Mouse (Mus musculus) layer of hippocampus, postnatal 25 days (tissue): ENCODE measurements around the gene Endod1. TPM values are rescaled to one million over a fixed set of nuclear protein-coding genes. Genes with fewer than 3 reads are reported as not detected.

Experiments
- DNase-seq, 2 experiments: peaks; one replicate each; pipeline ENCODE4 v3.0.0; 2022; ENCODE audit warnings: mixed read lengths in 2 of 2, low spot score in 1 of 2; ENCODE audit errors: extremely low spot score in 1 of 2
- total RNA-seq, 2 experiments: library from RNA; stranded (reverse); gene quantifications; 2 replicates each; pipeline ENCODE4 v1.2.3; 2021

Gene Endod1
- total RNA-seq: 10 to 100 TPM; 62.7 to 74.4 TPM

- DNase-seq: peak in 1 of 2 experiments; percentile 29
Observed at GRCm38 (mm10) chr9:14381353-14382055, at the start of gene Endod1. TSS of gene Endod1 (minus strand) at chr9:14381507.

DNA sequence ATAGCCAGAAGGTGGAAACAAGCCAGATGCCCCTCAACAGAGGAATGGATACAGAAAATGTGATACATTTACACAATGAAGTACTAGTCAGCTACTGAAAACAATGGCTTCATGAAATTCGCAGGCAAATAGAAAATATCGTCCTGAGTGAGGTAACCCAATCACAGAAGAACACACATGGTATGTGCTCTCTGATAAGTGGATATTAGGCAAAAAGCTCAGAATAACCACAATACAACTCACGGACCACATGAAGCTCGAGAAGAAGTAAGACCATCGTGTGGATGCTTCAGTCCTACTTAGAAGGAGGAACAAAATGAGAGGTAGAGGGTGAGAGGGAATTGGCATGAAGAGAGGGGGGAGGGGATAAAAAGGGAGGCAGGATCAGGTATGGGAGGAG, 27.8 kb upstream of the Endod1 start:
- DNase-seq: no peak

DNA sequence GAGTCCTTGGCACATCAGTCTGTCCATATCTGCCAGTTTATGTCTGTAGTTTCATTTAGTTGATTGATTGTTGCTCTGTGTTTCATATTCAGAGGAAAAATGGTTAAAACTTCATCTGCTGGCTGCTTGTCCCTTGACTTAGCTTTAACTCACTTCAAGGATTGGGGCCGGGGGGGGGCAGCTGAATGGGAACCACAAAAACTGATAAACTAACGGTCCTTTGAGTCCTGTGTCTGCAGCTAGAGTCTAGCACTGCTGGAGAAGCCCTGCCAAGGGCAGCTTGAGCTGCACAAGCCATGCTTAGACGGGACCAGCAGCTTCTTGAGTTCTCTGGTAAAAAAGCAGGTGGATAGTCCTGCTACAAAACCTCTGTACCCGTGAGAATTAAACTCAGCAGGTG, 26.7 kb upstream of the Endod1 start:
- DNase-seq: no peak

DNA sequence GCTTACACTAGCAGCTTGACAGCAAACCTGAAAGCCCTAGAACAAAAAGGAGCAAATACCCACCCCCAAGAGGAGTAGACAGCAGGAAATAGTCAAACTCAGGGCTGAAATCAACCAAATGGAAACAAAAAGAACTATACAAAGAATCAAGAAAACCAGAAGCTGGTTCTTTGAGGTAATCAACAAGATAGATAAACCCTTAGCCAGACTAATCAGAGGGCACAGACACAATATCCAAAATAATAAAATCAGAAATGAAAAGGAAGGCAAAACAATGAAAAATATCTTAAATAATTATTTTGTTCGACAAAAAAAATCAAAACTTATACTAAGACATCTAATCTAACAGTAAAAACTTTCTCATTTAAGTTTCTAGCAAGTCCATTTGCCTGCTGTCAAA, 24.7 kb upstream of the Endod1 start:
- DNase-seq: no peak

DNA sequence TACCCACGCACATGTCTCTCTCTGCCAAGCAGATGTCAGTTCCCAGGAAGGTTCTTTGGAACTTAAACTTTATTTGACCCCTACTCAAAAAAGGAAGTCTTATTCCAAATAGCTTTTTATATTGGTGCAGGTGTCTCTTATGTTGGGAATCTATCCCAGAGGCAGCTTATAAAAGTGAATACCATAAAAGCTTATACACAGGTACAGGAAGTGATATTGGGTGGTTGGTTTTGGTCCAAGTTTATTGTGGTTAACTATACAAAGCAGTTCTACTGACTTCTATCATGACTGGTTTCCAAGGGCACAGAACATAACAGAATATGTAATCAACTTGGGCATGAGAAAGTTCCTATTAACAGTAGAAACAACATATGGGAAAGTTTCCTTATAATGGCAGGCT, 20.8 kb upstream of the Endod1 start:
- no peak for DNase-seq

- DNase-seq: no peak
Observed at GRCm38 (mm10) chr9:14400392-14400791, 19.1 kb upstream of the Endod1 start.

- no peak for DNase-seq
Observed at GRCm38 (mm10) chr9:14398946-14399345, 17.6 kb upstream of the Endod1 start.

DNA sequence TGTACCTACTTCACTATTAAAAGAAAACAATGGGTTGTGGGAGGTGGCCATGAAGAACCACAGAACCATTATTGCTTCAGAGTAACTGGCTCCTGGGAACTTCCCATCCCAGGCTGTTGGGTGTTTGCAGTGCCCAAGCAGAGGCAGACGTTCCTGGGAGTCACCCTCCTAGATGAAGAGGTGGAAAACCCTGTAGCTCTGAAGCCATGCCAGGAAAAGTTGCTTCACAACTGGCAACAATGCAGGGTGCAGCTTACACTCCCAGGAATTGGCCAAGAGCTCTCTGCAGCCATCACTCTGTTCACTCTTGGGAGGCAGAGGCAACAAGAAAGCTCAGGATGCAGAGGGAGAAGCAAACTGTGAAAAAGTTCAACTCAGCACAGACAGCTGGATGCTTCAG, 16.8 kb upstream of the Endod1 start:
- DNase-seq: no peak

DNA sequence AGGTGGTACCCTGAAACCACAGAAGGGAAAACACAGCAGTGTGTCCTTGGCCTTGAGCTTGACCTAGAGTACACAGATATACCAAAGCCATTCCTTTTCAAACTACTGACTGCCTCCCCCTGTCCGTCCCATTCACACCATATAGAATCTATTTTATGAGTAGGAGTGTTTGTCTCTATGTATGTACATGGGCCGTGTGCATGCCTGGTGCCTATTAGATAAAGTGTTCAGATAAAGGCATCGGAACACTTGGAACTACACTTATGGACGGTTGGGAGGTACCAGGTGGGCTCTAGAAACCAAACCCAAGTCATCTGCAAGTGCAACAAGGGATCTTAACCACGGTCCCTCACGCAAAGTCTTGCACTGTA, 16.1 kb upstream of the Endod1 start:
- no peak for DNase-seq

GRCm38 (mm10) chr9:14396819-14397448, 15.6 kb upstream of the Endod1 start:
- no peak for DNase-seq

DNA sequence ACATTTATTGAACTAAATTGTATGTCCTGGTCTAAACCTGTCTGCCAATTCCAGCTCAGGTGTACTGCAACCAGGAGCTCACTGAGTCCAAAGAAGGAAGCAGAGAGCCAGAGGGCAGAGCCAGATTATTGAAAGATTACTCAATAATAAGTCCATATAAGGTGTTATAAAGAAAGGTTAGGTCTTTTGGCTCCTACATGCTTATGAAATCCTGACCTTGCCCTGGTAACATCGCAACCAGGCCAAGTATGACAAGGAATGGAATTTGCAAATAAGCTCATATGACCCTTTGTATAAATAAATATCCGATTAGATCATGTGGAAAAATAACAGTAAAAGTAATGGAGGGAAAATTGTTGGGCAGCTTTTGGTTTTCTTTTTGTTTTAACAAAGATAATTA, 14.8 kb upstream of the Endod1 start:
- no peak for DNase-seq

- no peak for DNase-seq
Observed at GRCm38 (mm10) chr9:14394956-14395561, 13.8 kb upstream of the Endod1 start.

- no peak for DNase-seq
Observed at GRCm38 (mm10) chr9:14391841-14392318, 10.6 kb upstream of the Endod1 start.

GRCm38 (mm10) chr9:14391286-14391685, 10.0 kb upstream of the Endod1 start:
- DNase-seq: no peak

DNA sequence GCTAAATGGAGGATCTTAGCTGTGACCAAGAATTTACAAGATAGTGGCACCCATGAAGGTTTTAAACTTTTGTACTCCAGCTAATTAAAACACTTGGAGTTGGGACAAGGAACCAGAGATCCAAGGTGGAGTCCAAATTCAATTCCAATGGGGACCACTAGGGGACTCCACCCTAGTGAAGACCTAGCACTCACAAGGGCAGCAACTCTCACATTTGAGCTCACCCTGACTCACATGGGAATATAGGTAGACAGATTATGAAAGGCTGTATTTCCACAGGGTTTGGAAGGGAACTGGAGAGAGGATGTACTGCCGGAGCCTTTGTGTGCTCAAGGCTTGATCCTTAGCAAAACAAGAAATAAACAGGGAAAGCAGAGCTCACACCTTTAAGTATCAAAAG, 9.0 kb upstream of the Endod1 start:
- no peak for DNase-seq

DNA sequence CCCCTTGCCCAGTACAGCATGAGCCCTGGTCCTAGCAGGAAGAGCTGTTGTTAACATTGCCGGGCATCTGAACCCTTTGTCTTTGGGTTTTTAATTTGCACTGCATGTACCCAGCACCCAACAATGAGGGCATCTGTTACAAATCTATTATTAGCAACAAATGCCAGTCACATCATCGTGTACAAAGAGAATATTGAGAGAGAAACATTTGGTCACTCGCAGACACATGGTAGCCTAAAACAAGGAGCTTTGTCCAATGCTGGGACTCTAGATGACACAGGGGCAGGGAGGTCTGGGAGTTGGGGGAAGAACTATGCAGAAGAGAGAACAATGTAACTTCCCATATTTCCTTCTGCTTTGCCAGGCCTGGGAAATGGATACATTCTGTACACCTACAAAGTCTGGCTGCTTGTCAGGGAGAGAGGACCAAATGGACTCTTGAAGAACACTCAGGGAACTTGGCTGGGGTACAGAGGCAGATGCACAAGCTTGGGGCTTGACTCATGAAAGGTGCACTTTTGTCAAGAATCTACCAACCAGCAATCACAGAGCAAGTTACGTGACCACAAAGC, 7.8 kb upstream of the Endod1 start:
- DNase-seq: no peak

GRCm38 (mm10) chr9:14388001-14388400, 6.7 kb upstream of the Endod1 start:
- no peak for DNase-seq

- no peak for DNase-seq
Observed at GRCm38 (mm10) chr9:14386831-14387230, 5.5 kb upstream of the Endod1 start.

- DNase-seq: no peak
Observed at GRCm38 (mm10) chr9:14385665-14386064, 4.4 kb upstream of the Endod1 start.

DNA sequence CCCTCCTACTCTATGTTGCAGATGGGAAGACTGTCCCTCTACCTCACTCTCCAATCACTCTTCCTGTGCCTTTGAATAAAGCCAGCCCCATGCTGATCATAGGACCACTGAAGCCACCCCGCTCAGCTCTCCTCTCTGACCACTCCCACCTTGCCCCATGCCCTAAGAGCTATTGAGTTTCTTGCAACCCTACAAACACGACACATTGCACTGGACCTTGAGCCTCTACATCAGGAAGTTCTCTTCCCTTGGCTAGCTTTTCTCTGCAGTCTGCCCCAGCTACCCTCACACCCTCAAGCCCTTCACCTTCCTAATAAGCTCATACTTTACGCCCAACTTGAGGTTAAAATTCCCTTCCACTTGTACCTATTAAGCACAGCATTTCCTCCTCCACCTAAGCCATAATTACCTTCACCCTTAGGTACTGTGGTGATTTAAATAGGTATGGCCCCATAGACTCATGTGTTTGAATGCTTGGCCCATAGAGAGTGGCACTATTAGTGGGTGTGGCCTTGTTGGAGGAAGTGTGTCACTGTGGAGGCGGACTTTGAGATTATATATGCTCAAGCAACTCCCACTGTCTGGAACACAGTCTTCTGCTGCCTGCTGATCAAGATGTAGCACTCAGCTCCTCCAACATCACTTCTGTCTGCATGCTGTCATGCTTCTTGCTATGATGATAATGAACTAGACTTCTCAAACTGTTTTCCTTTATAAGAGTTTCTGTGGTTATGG, 2.0 kb upstream of the Endod1 start:
- DNase-seq: no peak

DNA sequence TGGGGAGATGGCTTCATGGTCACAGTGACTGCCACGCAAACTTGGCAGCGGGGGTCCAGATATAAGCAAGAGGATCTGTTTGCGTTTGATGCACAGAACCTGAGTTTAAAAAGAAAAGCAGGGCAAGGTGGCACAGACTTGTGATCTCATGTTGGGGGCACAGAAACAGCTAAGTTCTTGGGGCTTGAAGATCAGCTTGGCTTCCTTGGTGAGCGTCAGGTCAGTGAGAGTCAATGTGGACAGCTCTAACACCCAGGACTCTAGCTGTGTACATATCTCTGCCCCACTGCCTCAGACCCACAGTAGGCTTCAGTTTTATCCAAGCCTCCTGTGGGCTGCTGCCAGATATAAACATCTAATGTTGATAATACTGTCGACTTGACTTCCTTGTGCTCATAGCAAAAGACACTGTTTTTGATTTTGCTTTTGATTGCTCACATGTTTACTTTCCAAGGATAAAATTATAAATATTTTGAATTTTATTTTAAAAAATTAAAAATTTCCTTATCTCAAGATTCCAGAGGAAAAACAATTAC, 1.0 kb upstream of the Endod1 start:
- DNase-seq: no peak
